In genomic region chr6:135363344-135364040, GRCm38 (mm10) we compare ENCODE assay signal across 10 mouse cellular contexts. TPM values are rescaled to one million over a fixed set of nuclear protein-coding genes. Genes with fewer than 3 reads are reported as not detected.
DNase-seq lines count a peak whose midpoint lies in the region; ATAC-seq and TF ChIP-seq lines count a peak whose summit lies in the region.
"Had no signal": no experiment of that assay in that cellular context is flagged by ENCODE, and none has a peak within 500 bp of the region (broad histone marks: within the 10 kb centered on the region; RNA-seq: fewer than 3 reads in every experiment).

No protein-coding gene starts in this region.

- no peak for TF ChIP-seq CTCF in heart, postnatal 0 days (IDR thresholded peaks at IDR 0.05; ENCODE audit: low read depth)

- H3K9me3 ChIP-seq in forebrain, embryonic 16.5 days (ENCODE audit: control insufficient read depth, low read length), result no peaks in the 10 kb centered on the region
- no peaks in the 10 kb centered on the region for H3K9me3 ChIP-seq in forebrain, embryonic 12.5 days
- no peaks in the 10 kb centered on the region for H3K9me3 ChIP-seq in lung, embryonic 15.5 days
- H3K9me3 ChIP-seq in heart, postnatal 0 days (replicated peaks; ENCODE audit: control insufficient read depth, low read length), result no peaks in the 10 kb centered on the region
- H3K9me3 ChIP-seq in neural tube, embryonic 13.5 days, result no peaks in the 10 kb centered on the region

- no peak for ATAC-seq in forebrain, embryonic 16.5 days
- ATAC-seq in forebrain, embryonic 12.5 days (ENCODE audit: low FRiP score), result no peak
- no peak for ATAC-seq in lung, embryonic 15.5 days (ENCODE audit: borderline replicate concordance, extremely low read depth, low FRiP score, low TSS enrichment)
- no peak for ATAC-seq in heart, postnatal 0 days (ENCODE audit: insufficient read depth, low read depth)
- no peak for ATAC-seq in neural tube, embryonic 13.5 days (ENCODE audit: low read depth)

- no peaks in the 10 kb centered on the region for H3K27me3 ChIP-seq in forebrain, embryonic 16.5 days (replicated peaks; ENCODE audit: control insufficient read depth, insufficient read depth, low read length)
- H3K27me3 ChIP-seq in forebrain, embryonic 12.5 days, result no peaks in the 10 kb centered on the region
- H3K27me3 ChIP-seq in lung, embryonic 15.5 days, result no peaks in the 10 kb centered on the region
- H3K27me3 ChIP-seq in heart, postnatal 0 days (ENCODE audit: control insufficient read depth, insufficient read depth, low read length), result no peaks in the 10 kb centered on the region
- no peaks in the 10 kb centered on the region for H3K27me3 ChIP-seq in neural tube, embryonic 13.5 days

- no peak for TF ChIP-seq EP300 in heart, postnatal 0 days (IDR thresholded peaks at IDR 0.05; ENCODE audit: low read depth)

- H3K4me1 ChIP-seq in forebrain, embryonic 16.5 days (replicated peaks; ENCODE audit: control insufficient read depth, insufficient read depth, low read length), result peaks cover 16% of the 10 kb centered on the region
- H3K4me1 ChIP-seq in forebrain, embryonic 12.5 days, result peaks cover 24% of the 10 kb centered on the region
- peaks cover 66% of the 10 kb centered on the region for H3K4me1 ChIP-seq in lung, embryonic 15.5 days
- H3K4me1 ChIP-seq in heart, postnatal 0 days (ENCODE audit: control insufficient read depth, insufficient read depth), result peaks cover 12% of the 10 kb centered on the region; the same call in 1 of the 2 replicates
- H3K4me1 ChIP-seq in neural tube, embryonic 13.5 days (replicated peaks), result peaks cover 30% of the 10 kb centered on the region

- no peak overlapping the region for H3K4me3 ChIP-seq in forebrain, embryonic 16.5 days (replicated peaks; ENCODE audit: low read length)
- no peak overlapping the region for H3K4me3 ChIP-seq in forebrain, embryonic 12.5 days (replicated peaks)
- H3K4me3 ChIP-seq in lung, embryonic 15.5 days, result peak overlapping the region; percentile 45
- peak overlapping the region; percentile 63 for H3K4me3 ChIP-seq in heart, postnatal 0 days (ENCODE audit: low read depth, low read length)
- H3K4me3 ChIP-seq in neural tube, embryonic 13.5 days, result peak overlapping the region; percentile 25
- H3K4me3 ChIP-seq: erythroblast, embryonic 14.5 days had no signal

- no peaks in the 10 kb centered on the region for H3K36me3 ChIP-seq in forebrain, embryonic 16.5 days (ENCODE audit: control insufficient read depth, insufficient read depth)
- H3K36me3 ChIP-seq in forebrain, embryonic 12.5 days (replicated peaks), result no peaks in the 10 kb centered on the region
- H3K36me3 ChIP-seq in lung, embryonic 15.5 days, result no peaks in the 10 kb centered on the region
- no peaks in the 10 kb centered on the region for H3K36me3 ChIP-seq in heart, postnatal 0 days (replicated peaks; ENCODE audit: control insufficient read depth, insufficient read depth, low read length)
- H3K36me3 ChIP-seq in neural tube, embryonic 13.5 days, result no peaks in the 10 kb centered on the region

- H3K9ac ChIP-seq in forebrain, embryonic 16.5 days (replicated peaks; ENCODE audit: low read depth, low read length), result no peak overlapping the region
- no peak overlapping the region for H3K9ac ChIP-seq in forebrain, embryonic 12.5 days
- H3K9ac ChIP-seq in lung, embryonic 15.5 days, result peak overlapping the region; percentile 51
- peak overlapping the region; percentile 77 for H3K9ac ChIP-seq in heart, postnatal 0 days (replicated peaks; ENCODE audit: low read depth, low read length)
- H3K9ac ChIP-seq in neural tube, embryonic 13.5 days, result peak overlapping the region; percentile 45

- 68% methylated on average over 10 of the region's 10 CpGs for WGBS in forebrain, embryonic 16.5 days
- WGBS in forebrain, embryonic 12.5 days, result 70% methylated on average over 10 of the region's 10 CpGs
- 28% methylated on average over 10 of the region's 10 CpGs for WGBS in lung, embryonic 15.5 days
- 41% methylated on average over 10 of the region's 10 CpGs for WGBS in heart, postnatal 0 days
- 67% methylated on average over 10 of the region's 10 CpGs for WGBS in neural tube, embryonic 13.5 days

- DNase-seq in lung, postnatal 36 days, result no peak
- DNase-seq in heart, postnatal 0 days (ENCODE audit: low spot score), result no peak
- DNase-seq in spleen, postnatal 4 days (ENCODE audit: low spot score in 2 of 2), result no peak
- no peak for DNase-seq in MN1 (ENCODE audit: low spot score)

- peak overlapping the region; percentile 11; the same call in 1 of the 2 replicates for H3K4me2 ChIP-seq in forebrain, embryonic 16.5 days (ENCODE audit: low read length)
- H3K4me2 ChIP-seq in forebrain, embryonic 12.5 days, result no peak overlapping the region
- peak overlapping the region; percentile 53 for H3K4me2 ChIP-seq in lung, embryonic 15.5 days
- H3K4me2 ChIP-seq in heart, postnatal 0 days (ENCODE audit: low read depth, low read length), result peak overlapping the region; percentile 53
- peak overlapping the region; percentile 26 for H3K4me2 ChIP-seq in neural tube, embryonic 13.5 days

- H3K27ac ChIP-seq in forebrain, embryonic 16.5 days (ENCODE audit: low read length), result no peak overlapping the region
- no peak overlapping the region for H3K27ac ChIP-seq in forebrain, embryonic 12.5 days
- peak overlapping the region; percentile 92 for H3K27ac ChIP-seq in lung, embryonic 15.5 days
- H3K27ac ChIP-seq in heart, postnatal 0 days (ENCODE audit: low read depth), result peak overlapping the region; percentile 94
- H3K27ac ChIP-seq in neural tube, embryonic 13.5 days (replicated peaks), result peak overlapping the region; percentile 70

RNA-seq across cellular contexts. Expression of gene Emp1, which starts 1.1 kb away (rescaled TPM):
- 4.7 and 9.2 TPM in 2 replicates for polyA plus RNA-seq in forebrain, embryonic 16.5 days (2015; fragmentation: Nextera tagmentation; extraction: Ambion mirVana)
- polyA plus RNA-seq in forebrain, embryonic 12.5 days (2016; fragmentation: Nextera tagmentation; extraction: Ambion mirVana), result 6.7 and 7.9 TPM in 2 replicates
- 90.4 and 94.2 TPM in 2 replicates for polyA plus RNA-seq in lung, embryonic 15.5 days (2015; fragmentation: Nextera tagmentation; extraction: Ambion mirVana)
- 536 and 674 TPM in 2 replicates for total RNA-seq in heart, postnatal 0 days (2014; rRNA removed; ENCODE audit: low replicate concordance)
- polyA plus RNA-seq in heart, postnatal 0 days (2015; fragmentation: Nextera tagmentation; extraction: Ambion mirVana), result 39.6 and 45.0 TPM in 2 replicates
- polyA plus RNA-seq in neural tube, embryonic 13.5 days (2015; fragmentation: Nextera tagmentation; extraction: Ambion mirVana), result 15.1 and 16.2 TPM in 2 replicates
- polyA plus RNA-seq: erythroblast, embryonic 14.5 days had no signal

RNA-seq across cellular contexts. Expression of gene Pbp2, which starts 53.3 kb away (rescaled TPM):
- polyA plus RNA-seq in forebrain, embryonic 16.5 days (2015; fragmentation: Nextera tagmentation; extraction: Ambion mirVana), result not detected in 2 replicates
- polyA plus RNA-seq in forebrain, embryonic 12.5 days (2016; fragmentation: Nextera tagmentation; extraction: Ambion mirVana), result not detected in 2 replicates
- 0.22 and 0.36 TPM in 2 replicates for polyA plus RNA-seq in lung, embryonic 15.5 days (2015; fragmentation: Nextera tagmentation; extraction: Ambion mirVana)
- total RNA-seq in heart, postnatal 0 days (2014; rRNA removed; ENCODE audit: low replicate concordance), result not detected in 2 replicates
- not detected in 2 replicates for polyA plus RNA-seq in heart, postnatal 0 days (2015; fragmentation: Nextera tagmentation; extraction: Ambion mirVana)
- 0.20 TPM in 1 of 2 replicates, not detected in the other for polyA plus RNA-seq in neural tube, embryonic 13.5 days (2015; fragmentation: Nextera tagmentation; extraction: Ambion mirVana)
- total RNA-seq: adrenal gland, postnatal 25 days had no signal
- polyA plus RNA-seq: erythroblast, embryonic 14.5 days had no signal

Comparison
In these comparisons a context has a peak if more than half of its experiments do, and no peak if none do; other contexts are left out.
1. H3K27ac ChIP-seq: peak in lung, embryonic 15.5 days (single experiment), heart, postnatal 0 days (single experiment) and neural tube, embryonic 13.5 days (single experiment); none in forebrain, embryonic 16.5 days (single experiment) and forebrain, embryonic 12.5 days (single experiment).
2. H3K4me3 ChIP-seq: peak in lung, embryonic 15.5 days (single experiment), heart, postnatal 0 days (single experiment) and neural tube, embryonic 13.5 days (single experiment); none in forebrain, embryonic 16.5 days (single experiment) and forebrain, embryonic 12.5 days (single experiment).
3. H3K9ac ChIP-seq: peak in lung, embryonic 15.5 days (single experiment), heart, postnatal 0 days (single experiment) and neural tube, embryonic 13.5 days (single experiment); none in forebrain, embryonic 16.5 days (single experiment) and forebrain, embryonic 12.5 days (single experiment).